Mouse (Mus musculus) ovary, adult 18-20 months (tissue): Measurements from ENCODE around the gene Rpl18a.
"Not testable (repeated sequence)": the region's sequence is repeated elsewhere in the genome, so short reads cannot be mapped to it uniquely, and the experiment has no call there.

ENCODE experiments used
- DNase-seq: peaks from one replicate; pipeline ENCODE4 v3.0.0; 2022; ENCODE audit warnings: low spot score, mixed read lengths

Rpl18a gene

GRCm38 (mm10) chr8:70903112-70903511, 5.9 kb upstream of the Rpl18a start:
- DNase-seq, result no peak

- no peak for DNase-seq
Observed at GRCm38 (mm10) chr8:70902211-70902610, 5.0 kb upstream of the Rpl18a start.

GRCm38 (mm10) chr8:70900872-70901387, 3.7 kb upstream of the Rpl18a start:
- DNase-seq, result no peak

- no peak for DNase-seq
Observed at GRCm38 (mm10) chr8:70899226-70899625, 2.0 kb upstream of the Rpl18a start.

- DNase-seq, result no peak
Observed at GRCm38 (mm10) chr8:70898661-70899198, 1.5 kb upstream of the Rpl18a start.

GRCm38 (mm10) chr8:70897681-70898413, 635 bp upstream of the Rpl18a start:
- DNase-seq, result no peak

- no peak for DNase-seq
Observed at GRCm38 (mm10) chr8:70896316-70897020, 744 bp downstream of the Rpl18a start.

- DNase-seq, result not testable (repeated sequence)
Observed at GRCm38 (mm10) chr8:70895571-70896259, 1.5 kb downstream of the Rpl18a start.

GRCm38 (mm10) chr8:70894771-70895545, 2.3 kb downstream of the Rpl18a start:
- no peak for DNase-seq

- no peak for DNase-seq
Observed at GRCm38 (mm10) chr8:70894385-70894720, 2.9 kb downstream of the Rpl18a start.

- peak; percentile 52 for DNase-seq
Observed at GRCm38 (mm10) chr8:70893656-70894384, 3.4 kb downstream of the Rpl18a start.

GRCm38 (mm10) chr8:70892896-70893655, 4.1 kb downstream of the Rpl18a start:
- DNase-seq, result no peak

GRCm38 (mm10) chr8:70892022-70892895, 5.0 kb downstream of the Rpl18a start, which contains the start of gene Slc5a5:
TSS of gene Slc5a5 (minus strand) at chr8:70892757.
- no peak for DNase-seq

- no peak for DNase-seq
Observed at GRCm38 (mm10) chr8:70891356-70891755, 5.9 kb downstream of the Rpl18a start.

GRCm38 (mm10) chr8:70890656-70891055, 6.6 kb downstream of the Rpl18a start:
- no peak for DNase-seq

GRCm38 (mm10) chr8:70887669-70888068, 9.5 kb downstream of the Rpl18a start:
- DNase-seq, result no peak

GRCm38 (mm10) chr8:70885612-70886011, 11.6 kb downstream of the Rpl18a start:
- no peak for DNase-seq

GRCm38 (mm10) chr8:70884683-70885082, 12.5 kb downstream of the Rpl18a start:
- DNase-seq, result no peak

GRCm38 (mm10) chr8:70884186-70884585, 13.0 kb downstream of the Rpl18a start:
- DNase-seq, result no peak
